Mouse (Mus musculus) spleen, adult 2 months (tissue): Measurements from ENCODE around the gene Gm10271.

Source experiments
- CTCF ChIP-seq: fragments of 200-500 bp; IDR thresholded peaks from 2 replicates; pipeline ENCODE4 v1.5.1; 2011; ENCODE audit warnings: mild to moderate bottlenecking, inconsistent platforms; ENCODE audit not compliant: insufficient read depth, insufficient read length, insufficient replicate concordance; ENCODE audit errors: extremely low read depth
- POLR2A ChIP-seq: fragments of 200-500 bp; IDR thresholded peaks from 2 replicates; pipeline ENCODE4 v1.6.1; 2011; ENCODE audit warnings: low read depth, low read length, inconsistent platforms

GRCm38 (mm10) chr10:117014565-117014964, 42.2 kb upstream of the Gm10271 start:
- TF ChIP-seq CTCF (no peak), POLR2A (no peak)
